Mouse (Mus musculus): ENCODE measurements at regions not wholly inside any gene's neighbourhood (a gene's known extent, or its start where the extent isn't known, plus 50 kb on each side); places are given as distances from the start of the nearest gene placed in this dataset.

DNA sequence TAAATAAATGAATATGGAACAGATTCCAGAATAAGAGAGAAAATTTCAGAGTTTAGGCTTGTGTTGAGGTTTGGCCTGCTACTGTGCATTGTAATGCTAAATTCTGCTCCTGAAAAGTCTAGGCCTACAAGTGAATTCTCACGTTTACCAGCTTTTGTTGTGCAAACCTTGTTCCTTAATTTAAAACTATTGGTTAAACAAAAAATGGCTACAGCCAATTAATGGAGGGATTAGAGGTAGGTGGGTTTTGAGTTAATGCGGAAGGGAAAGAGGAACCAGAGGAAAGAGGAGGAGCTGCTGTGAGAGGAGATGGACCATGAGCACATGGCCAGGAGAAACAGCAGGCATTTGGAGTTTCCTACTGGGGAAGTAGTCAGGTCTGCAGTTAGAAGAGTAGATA, 79.1 kb upstream of the Tle4 start:
- no peak for DNase-seq (ENCODE audit: low spot score in 2 of 2)

DNA sequence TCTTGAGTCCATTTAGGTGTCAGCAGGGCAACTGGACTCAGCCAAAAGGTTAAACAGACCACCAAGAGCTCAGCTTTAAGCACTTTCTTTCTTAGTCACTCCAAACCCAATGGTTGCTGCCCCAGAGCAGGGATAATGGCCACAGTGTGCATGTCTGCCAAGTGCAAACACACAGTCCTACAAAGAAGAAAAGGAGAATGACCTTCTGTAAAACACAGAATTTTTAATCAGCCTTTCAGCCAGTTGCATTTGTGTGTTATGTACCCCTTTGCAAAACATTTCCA, 72.9 kb upstream of the Tle4 start:
- DNase-seq (ENCODE audit: low spot score in 2 of 2): no peak

DNA sequence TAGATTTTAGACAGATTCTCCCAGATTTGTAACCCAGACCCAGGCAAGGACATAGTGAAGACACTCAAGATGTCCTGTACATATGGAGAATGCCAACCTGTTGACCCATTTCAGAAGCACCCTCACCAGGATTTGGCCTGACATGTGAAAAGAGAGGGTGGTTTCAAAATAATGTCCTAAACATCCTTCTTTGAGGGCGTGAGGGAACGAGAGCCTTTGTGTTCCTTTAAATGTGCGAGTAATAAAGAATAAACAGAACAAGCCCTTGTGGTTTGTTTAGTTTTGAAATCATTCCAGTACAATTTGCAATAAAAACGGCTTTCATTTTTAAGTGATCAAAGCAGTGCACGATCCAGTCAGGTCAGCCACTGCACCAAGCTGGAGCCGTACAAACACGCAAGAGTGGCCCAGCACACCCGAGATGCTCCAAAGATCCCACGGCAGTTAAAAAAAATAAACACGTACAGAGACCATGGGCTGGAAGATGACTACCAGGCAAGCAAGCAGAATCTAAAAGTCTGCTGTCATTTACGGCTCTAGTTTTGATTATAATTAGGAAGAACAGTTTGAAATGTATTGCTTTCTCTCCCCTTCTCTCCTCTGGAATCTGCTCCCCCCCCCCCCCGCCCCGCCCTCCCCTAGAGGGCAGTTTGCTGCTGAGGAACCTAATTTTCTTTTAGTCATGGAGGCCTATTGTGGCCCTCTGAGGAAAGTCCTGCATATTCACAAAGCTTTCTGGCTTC, 72.4 kb upstream of the Tle4 start:
- no peak for DNase-seq (ENCODE audit: low spot score in 2 of 2)

DNA sequence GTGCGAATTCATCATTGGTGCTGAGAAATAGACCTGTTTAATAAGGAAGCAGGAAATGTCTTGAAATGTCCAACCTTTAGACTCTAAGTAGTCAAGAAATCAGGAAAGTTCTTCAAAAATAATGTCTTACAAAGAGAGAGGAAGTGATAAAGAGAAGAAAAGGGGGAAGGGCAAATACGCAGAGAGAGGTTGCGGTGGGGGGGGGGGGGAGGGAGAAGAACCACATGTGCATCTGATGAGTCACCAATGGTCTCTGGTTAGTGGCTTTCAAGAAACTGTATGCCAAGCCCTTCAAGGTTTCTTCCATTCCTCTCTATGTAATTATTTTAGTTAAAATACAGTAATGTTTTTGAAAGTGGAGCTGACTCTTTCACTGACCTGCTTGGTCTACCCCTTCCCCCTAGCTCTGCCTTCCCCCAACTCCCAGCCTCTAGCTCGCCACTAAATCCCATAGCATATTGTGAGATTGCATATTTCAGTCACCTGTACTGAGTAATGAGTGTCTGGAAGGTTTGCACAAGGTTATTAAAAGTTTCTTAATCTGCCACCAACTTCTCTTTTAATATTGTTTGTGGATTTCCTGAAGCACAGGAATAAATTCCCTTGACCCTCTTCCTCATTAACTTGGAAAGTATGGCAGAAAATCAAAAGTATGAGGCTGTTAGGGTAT, 70.8 kb upstream of the Tle4 start:
- no peak for DNase-seq (ENCODE audit: low spot score in 2 of 2)

DNA sequence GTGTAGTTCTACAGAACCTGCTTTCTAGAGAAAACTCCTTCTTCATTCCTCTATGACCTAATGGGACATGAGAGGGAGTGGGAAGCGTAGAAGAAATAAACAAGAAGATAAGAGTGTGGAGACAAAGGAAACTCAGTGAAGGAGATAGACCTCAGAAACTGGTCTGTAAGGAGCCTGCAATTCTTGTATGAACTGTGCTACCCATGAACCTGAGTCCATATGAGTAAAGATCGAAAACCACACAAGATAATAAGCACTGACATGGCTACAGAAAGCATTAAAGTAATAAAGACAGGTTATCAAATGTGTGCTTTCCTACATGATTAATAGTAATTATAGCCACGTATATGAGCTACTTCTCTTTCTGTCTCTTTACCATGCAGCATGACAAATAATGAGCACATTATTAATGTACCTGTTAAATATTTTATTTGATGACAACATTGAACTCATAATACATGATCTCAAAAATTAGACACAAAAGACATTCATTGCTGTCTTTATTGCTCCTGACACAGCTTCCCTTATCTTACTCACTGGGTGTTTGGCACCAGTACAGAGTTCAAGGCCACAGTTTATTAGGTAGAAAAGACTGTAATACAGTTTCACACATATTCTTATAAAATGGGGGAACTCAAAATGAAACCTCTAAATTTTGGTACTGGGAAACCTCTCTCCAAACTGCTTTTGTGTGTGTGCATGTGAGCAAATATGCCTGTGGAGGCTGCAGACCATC, 67.0 kb upstream of the Tle4 start:
- DNase-seq (ENCODE audit: low spot score in 2 of 2): no peak

DNA sequence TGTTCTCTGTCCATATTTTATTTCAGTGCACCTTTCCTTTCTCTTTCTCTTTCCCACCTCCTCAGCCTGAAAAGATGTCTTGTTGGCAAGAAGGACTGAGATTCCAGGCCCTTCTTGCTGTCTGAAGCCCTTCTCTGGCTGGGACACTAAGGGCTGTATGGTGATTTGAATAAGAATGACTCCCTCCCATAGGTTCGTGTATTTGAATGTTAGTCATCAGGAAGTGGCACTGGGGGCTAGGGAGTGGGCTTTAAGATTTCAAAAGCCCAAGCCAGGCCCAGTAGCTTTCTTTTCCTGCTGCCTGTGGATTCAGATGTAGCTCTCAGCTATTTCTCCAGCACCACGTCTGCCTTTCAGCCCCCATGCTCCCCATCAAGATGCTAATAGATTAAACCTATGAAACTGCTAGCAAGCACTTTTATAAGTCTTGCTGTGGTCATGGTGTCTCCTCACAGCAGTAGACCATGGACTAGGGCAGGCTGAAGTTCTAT, 66.3 kb upstream of the Tle4 start:
- DNase-seq (ENCODE audit: low spot score in 2 of 2): no peak

DNA sequence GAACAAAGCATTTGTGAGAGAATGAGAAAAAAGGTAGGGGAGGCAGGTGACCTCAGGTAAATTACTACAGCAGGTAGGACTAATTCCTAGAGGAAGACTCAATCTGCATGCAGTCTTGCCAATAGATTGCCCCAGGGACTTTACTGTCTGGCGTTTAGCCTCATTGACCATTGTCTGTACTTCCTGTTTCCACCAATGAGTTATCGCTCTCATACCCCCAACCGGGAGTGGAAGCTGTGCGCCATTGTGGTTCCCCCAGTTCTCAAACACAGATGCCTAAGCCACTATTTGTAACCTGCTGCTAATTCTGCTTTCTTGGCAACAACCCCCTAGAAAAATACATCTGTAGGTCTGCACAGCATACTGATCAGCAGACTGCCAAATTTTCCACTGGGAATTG, 65.5 kb upstream of the Tle4 start:
- DNase-seq (ENCODE audit: low spot score in 2 of 2): no peak

DNA sequence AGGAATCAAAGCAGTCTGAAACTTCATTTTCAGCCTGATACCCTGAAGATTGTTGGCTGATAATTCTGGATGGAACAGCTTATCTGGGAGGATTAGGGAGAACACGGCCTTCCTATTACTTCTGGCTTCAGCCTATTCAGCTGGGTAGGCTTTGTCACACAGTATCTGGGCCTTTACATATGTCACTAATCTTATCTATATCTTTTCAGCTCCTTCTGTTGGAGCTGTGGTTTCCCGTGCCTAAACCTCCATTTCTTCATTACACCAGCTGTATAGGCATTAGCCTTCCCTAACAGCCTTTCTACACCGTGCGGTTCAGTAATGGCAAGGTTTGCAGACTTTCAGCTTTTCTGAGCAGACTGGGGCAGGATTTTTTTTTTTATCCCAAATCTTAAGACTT, 61.9 kb upstream of the Tle4 start:
- DNase-seq (ENCODE audit: low spot score in 2 of 2): no peak

DNA sequence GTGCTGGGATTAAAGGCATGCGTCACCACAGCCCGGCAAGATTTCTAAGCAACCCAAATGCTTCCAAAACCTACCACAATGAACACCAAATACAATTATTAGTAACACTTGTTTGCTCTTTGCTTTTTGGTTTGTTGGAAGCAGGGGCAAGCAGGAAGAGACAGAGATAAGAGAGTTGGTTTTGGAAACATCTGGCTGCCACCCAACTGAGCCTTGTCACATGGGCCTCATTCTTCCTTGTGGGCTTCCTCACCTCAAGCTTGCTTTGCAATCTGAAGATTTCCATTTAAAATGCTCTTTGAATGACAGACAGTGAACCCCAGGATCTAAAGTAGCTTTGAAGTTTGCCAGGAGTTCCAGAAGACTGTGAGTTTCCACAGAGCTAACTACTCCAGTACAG, 60.6 kb upstream of the Tle4 start:
- no peak for DNase-seq (ENCODE audit: low spot score in 2 of 2)

DNA sequence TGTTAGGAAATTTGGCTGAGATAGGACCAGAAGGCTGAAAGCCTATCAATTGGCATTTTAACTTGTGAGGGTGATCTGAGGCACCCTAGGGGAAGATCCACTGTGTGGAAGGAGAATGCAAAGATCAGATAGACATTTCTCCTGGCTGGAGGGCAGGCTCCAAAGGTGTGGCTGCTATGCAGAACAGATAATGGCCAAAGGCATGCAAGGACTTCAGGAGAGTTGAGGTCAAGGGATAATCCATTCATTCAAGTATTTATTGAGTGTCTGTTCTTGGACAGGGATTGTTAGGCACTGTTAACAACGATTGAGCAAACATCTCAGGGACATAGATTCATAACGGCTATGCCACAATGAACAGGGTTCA, 58.2 kb upstream of the Tle4 start:
- DNase-seq (ENCODE audit: low spot score in 2 of 2): no peak

DNA sequence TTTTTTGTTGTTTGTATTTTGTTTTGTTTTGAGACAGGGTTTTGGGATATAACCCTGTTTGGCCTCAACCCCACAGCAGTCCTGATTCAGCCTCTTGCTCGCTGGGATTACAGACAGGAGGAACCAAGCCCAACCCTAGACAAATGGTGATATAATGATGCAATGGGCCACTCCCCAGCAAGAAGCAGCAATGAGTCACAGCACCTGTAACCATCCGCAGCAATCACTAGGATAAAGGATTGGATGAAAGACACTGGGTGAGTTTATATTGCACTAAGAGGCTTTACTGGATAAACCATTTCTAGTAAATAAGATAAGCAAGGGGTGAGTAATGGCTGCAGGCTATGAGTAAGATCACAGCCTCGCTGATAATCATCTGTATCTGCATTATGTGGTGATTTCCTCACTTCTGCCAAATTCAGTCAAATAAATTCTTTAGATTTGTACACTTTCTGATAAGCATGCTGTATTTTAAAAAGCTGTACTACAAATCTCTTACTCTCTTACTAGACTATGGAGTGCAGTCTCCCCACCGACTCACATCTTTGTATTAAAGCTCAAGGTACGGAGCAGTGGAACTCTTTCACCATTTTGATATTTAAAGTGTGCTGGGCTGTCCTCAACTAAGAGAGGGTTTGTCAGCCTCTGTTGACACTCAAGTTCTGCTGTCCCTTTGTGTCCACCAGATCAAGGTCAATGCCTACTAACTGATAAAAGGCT, 57.6 kb upstream of the Tle4 start:
- no peak for DNase-seq (ENCODE audit: low spot score in 2 of 2)
